Mouse (Mus musculus) C2C12 (cell line): ENCODE data around the gene Eif2ak4.

ENCODE experiments used
- CEBPB ChIP-seq: IDR thresholded peaks from one replicate; pipeline ENCODE4 v1.6.1; 2011; ENCODE audit warnings: low read depth, mild to moderate bottlenecking, control low read depth, moderate library complexity
- CTCF ChIP-seq: IDR thresholded peaks from one replicate; pipeline ENCODE4 v1.5.1; 2011; ENCODE audit not compliant: control insufficient read depth, insufficient read depth, insufficient read length
- FOSL1 ChIP-seq: IDR thresholded peaks from one replicate; pipeline ENCODE4 v1.8.0; 2011; ENCODE audit warnings: mild to moderate bottlenecking, low read length; ENCODE audit not compliant: poor library complexity, insufficient read depth, severe bottlenecking
- MAX ChIP-seq: IDR thresholded peaks from one replicate; pipeline ENCODE4 v1.6.1; 2011; ENCODE audit warnings: mild to moderate bottlenecking, control low read depth
- MYOD1 ChIP-seq: IDR thresholded peaks from one replicate; pipeline ENCODE4 v1.6.1; 2011; ENCODE audit warnings: low read depth; ENCODE audit not compliant: control insufficient read depth, insufficient read length
- USF1 ChIP-seq: IDR thresholded peaks from one replicate; pipeline ENCODE4 v1.6.1; 2011; ENCODE audit warnings: low read depth, mild to moderate bottlenecking, control low read depth, moderate library complexity

GRCm38 (mm10) chr2:118353916-118354403 lies 34.5 kb upstream of the Eif2ak4 start:
- TF ChIP-seq CTCF (no peak), MAX (no peak), CEBPB (no peak), MYOD1 (no peak), FOSL1 (no peak), USF1 (no peak)
